Mouse (Mus musculus) limb, embryonic 12.5 days (tissue): ENCODE results near the gene Atg4b. TPM values are rescaled to one million over a fixed set of nuclear protein-coding genes. Genes with fewer than 3 reads are reported as not detected.
A peak's percentile ranks its signal among the peaks of the same experiment; 100 is the strongest.

Experiments used
- ATAC-seq: fragments of 200-750 bp; cut with Nextera tagmentation; 2 replicates; pipeline ENCODE4 v1.8.0; 2017; ENCODE audit warnings: low read depth, moderate TSS enrichment; ENCODE audit not compliant: insufficient number of reproducible peaks, insufficient read depth, low FRiP score, low TSS enrichment
- H3K27ac ChIP-seq: fragments of 300-500 bp; sonication (generic); 2 replicates; pipeline ENCODE4 v1.5.1; 2016; ENCODE audit warnings: mild to moderate bottlenecking, moderate library complexity
- H3K27me3 ChIP-seq: fragments of 300-500 bp; sonication (generic); 2 replicates; pipeline ENCODE4 v1.6.1; 2016; ENCODE audit warnings: mild to moderate bottlenecking, moderate library complexity
- H3K36me3 ChIP-seq: fragments of 300-500 bp; sonication (generic); 2 replicates; pipeline ENCODE4 v1.6.1; 2016; ENCODE audit warnings: mild to moderate bottlenecking, moderate library complexity
- H3K4me1 ChIP-seq: fragments of 300-500 bp; sonication (generic); replicated peaks from 2 replicates; pipeline ENCODE4 v1.6.1; 2016
- H3K4me2 ChIP-seq: fragments of 300-500 bp; sonication (generic); 2 replicates; pipeline ENCODE4 v1.6.1; 2016; ENCODE audit warnings: mild to moderate bottlenecking, moderate library complexity
- H3K4me3 ChIP-seq: fragments of 300-500 bp; sonication (generic); replicated peaks from 2 replicates; pipeline ENCODE4 v1.5.1; 2016; ENCODE audit warnings: mild to moderate bottlenecking
- H3K9ac ChIP-seq: fragments of 300-500 bp; sonication (generic); replicated peaks from 2 replicates; pipeline ENCODE4 v1.6.1; 2016; ENCODE audit warnings: mild to moderate bottlenecking, moderate library complexity
- H3K9me3 ChIP-seq: fragments of 300-500 bp; sonication (generic); 2 replicates; pipeline ENCODE4 v1.6.1; 2016; ENCODE audit warnings: mild to moderate bottlenecking, moderate library complexity
- WGBS: fragments of 180-500 bp; shearing (Covaris S2); methylation state at CpG from one replicate; pipeline ENCODE4 v1.1.7; 2016; 5-methylcytosine and 5-hydroxymethylcytosine counted together
- polyA plus RNA-seq: library from polyadenylated mRNA; unstranded; fragments of >200 nt; fragmentation: Nextera tagmentation; extraction: Ambion mirVana; gene quantifications from 2 replicates; pipeline ENCODE4 v1.2.1, GENCODE M21; 2016

Atg4b gene
- polyA plus RNA-seq, 1 experiment from 2014 or later = 103 TPM

DNA sequence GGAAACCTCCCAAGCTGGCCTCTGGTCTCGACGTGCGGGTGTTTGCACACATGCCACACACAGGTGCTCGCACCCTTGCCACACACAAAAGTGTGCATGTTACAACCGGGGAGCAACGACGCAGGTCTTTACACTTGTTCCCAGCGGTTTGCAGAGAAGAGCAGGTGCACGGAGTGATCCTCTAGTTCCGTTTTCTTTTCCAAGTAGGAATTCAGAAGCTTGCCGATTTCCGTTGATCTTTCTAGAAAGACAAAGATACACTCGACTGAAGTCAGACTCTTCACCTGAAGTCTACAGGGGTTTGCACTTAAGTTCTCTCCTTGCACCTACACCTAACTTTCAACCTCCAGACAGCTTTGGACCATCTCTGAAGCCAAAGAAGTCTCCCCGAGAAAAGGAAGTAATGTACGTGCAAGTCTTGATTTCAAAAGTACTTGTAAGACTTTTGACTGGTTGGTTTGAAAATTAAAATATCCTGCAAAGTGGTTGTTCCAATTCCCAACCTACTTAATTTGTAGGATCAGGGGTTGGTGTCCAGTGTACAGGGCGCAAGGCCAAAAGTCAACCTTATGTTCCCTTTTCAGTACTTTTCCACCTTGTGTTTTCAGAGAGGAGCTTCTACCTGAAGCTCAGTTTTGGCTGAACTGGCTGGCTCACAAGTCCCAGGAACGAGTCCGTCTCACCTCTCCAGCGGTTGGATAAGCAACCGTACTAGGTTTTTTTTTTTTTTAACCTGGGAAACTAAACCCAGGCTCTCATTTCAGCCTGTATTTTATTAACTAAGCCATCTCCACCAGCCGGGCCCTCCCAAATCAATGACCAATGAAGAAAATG is 49.6 kb downstream of the Atg4b start:
- Histone ChIP-seq H3K27ac (peak overlapping the region; percentile 91), H3K9ac (peak overlapping the region; percentile 78), H3K4me3 (peak overlapping the region; percentile 81), H3K27me3 (no peaks in the 10 kb centered on the region), H3K4me1 (peaks cover 29% of the 10 kb centered on the region), H3K36me3 (peaks cover 38% of the 10 kb centered on the region), H3K9me3 (no peaks in the 10 kb centered on the region), H3K4me2 (peak overlapping the region; percentile 83)
- WGBS = 75% methylated on average over 21 of the region's 21 CpGs
- no peak for ATAC-seq

DNA sequence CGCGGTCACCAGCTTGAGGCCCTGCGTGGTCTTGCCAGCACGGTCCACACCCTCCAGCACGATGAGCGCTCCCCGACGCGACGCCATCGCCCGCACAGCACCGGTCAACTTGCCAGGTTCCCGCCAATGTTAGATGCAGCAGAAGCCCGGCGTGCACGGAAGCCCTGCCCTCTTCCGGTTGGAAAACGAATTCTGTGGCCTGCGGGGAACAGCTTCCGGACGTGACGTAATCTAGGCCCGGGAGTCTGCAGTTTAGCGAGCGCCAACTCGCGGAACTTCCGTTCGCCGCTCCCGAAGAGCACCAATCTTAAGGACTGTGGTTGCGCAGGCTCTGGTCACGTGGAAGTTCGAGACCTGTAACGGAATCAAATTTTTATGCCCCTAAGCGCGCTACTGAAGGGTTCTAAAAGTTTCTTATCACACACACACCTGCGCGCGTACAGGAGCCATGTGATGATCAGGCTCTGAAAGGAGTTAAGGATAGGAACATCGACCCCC is 50.5 kb downstream of the Atg4b start, which contains the start of gene Dtymk:
Gene Dtymk, minus strand, starts transcription at position 194 of the 498 bp plus-strand sequence.
- Histone ChIP-seq H3K36me3 (peaks cover 42% of the 10 kb centered on the region), H3K27me3 (no peaks in the 10 kb centered on the region), H3K9ac (peak within 1 kb of the TSS; percentile 78), H3K4me1 (peaks cover 29% of the 10 kb centered on the region), H3K9me3 (no peaks in the 10 kb centered on the region), H3K27ac (peak within 1 kb of the TSS; percentile 91), H3K4me3 (peak within 1 kb of the TSS; percentile 81), H3K4me2 (peak within 1 kb of the TSS; percentile 83)
- ATAC-seq = peak; percentile 45
- under 1% methylated on average over 42 of the region's 42 CpGs for WGBS

DNA sequence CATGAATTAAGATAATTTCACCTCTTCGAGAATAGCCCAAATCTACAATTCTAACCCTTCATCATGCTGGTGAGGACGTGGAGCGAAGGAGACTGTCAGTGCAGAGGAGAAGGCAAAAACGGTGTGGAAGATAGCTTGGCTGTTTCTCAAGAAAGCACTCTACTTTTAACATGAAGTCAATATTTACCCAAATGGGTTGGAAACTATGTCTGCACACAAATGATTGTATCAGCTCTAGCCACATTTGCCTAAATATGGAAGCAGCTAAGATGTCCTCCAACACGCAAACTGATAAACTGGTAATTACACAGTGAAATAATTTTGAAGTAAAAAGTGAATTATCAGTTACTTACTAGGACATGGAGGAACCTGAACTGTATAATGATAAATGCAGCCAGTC is 51.5 kb downstream of the Atg4b start:
- Histone ChIP-seq H3K9me3 (no peaks in the 10 kb centered on the region), H3K4me2 (peak overlapping the region; percentile 83), H3K4me1 (peaks cover 29% of the 10 kb centered on the region), H3K27me3 (no peaks in the 10 kb centered on the region), H3K4me3 (peak overlapping the region; percentile 81), H3K9ac (no peak overlapping the region), H3K27ac (peak overlapping the region; percentile 97; the same call in 1 of the 2 replicates), H3K36me3 (peaks cover 41% of the 10 kb centered on the region)
- ATAC-seq = no peak
- WGBS = 86% methylated on average over 5 of the region's 5 CpGs

DNA sequence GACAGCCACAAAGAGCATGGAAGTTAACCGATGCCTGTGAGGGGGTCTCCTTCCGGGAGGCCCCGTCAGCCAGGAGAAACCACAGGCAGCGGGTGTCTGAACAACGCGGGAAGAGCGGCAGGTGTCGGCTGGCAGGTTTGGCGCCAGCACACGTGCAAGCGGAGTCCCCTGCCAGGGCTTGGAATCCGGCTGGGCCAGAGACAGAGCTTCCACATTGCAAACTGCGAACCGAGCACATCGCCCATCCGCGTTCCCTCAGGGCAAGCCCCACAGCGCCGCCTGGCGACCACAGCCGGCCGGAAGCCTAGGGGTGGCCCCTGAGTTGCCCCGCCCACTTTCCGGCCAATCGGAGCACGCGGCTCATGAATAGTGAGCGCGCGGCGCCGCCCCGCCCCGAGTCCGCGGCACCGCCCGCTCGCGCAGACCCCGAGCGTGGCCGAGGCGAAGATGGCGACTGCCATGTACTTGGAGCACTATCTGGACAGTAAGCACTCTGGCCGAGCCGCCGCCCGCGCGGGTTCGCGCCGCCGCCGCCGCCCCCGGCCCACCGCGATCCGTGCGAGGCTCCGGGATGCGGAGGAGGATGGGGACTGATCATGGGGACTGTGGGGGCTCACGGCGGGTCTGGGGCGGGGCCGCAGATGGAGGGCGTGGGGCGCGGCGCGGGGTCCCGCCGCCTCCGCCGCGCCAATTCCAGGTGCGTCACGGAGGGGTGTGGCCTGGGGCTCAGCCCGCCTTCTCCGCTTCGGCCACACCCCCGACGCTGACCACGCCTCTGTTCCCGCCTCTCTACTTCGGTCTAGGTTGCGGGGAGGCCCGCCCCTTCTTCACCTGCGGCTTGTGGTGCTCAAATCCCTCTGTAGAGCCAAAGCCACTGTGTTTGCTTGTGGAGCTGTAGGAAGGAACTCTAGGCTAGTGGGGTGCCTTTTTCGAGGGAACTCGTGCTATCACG is 52.5 kb downstream of the Atg4b start, which contains the start of gene Ing5:
Gene Ing5, plus strand, starts transcription at position 410 of the 952 bp plus-strand sequence.
- peak; percentile 94 for ATAC-seq
- peaks cover 41% of the 10 kb centered on the region for H3K36me3 ChIP-seq
- peak within 1 kb of the TSS; percentile 80 for H3K9ac ChIP-seq
- peak within 1 kb of the TSS; percentile 83 for H3K4me2 ChIP-seq
- H3K4me1 ChIP-seq = peaks cover 29% of the 10 kb centered on the region
- no peaks in the 10 kb centered on the region for H3K27me3 ChIP-seq
- no peaks in the 10 kb centered on the region for H3K9me3 ChIP-seq
- H3K27ac ChIP-seq = peak within 1 kb of the TSS; percentile 97
- under 1% methylated on average over 92 of the region's 94 CpGs for WGBS
- peak within 1 kb of the TSS; percentile 81 for H3K4me3 ChIP-seq

DNA sequence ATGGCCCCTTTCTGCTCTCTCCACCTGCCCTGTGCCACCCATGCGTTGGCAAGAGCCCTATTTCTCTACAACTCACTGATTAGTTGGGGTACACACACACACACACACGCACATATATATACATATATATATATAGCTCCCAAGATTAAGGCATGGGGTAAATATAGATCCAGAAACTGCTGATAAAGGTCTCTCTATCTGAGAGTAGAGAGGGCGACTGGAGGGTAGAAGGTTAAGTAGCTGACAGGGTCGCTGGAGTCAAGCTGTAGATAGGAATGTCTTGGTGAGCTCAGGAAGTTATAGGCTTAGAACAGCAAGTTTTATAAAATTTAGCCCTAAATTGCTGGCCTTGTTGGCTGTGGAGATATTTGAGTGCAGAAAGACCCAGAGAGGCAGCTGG is 53.5 kb downstream of the Atg4b start:
- H3K4me1 ChIP-seq = peaks cover 29% of the 10 kb centered on the region
- no peaks in the 10 kb centered on the region for H3K9me3 ChIP-seq
- peaks cover 39% of the 10 kb centered on the region for H3K36me3 ChIP-seq
- ATAC-seq = no peak
- 86% methylated on average over 4 of the region's 4 CpGs for WGBS
- peak overlapping the region; percentile 80; the same call in 1 of the 2 replicates for H3K9ac ChIP-seq
- H3K4me2 ChIP-seq = peak overlapping the region; percentile 83
- H3K27me3 ChIP-seq = no peaks in the 10 kb centered on the region
- peak overlapping the region; percentile 73 for H3K4me3 ChIP-seq
- no peak overlapping the region for H3K27ac ChIP-seq

DNA sequence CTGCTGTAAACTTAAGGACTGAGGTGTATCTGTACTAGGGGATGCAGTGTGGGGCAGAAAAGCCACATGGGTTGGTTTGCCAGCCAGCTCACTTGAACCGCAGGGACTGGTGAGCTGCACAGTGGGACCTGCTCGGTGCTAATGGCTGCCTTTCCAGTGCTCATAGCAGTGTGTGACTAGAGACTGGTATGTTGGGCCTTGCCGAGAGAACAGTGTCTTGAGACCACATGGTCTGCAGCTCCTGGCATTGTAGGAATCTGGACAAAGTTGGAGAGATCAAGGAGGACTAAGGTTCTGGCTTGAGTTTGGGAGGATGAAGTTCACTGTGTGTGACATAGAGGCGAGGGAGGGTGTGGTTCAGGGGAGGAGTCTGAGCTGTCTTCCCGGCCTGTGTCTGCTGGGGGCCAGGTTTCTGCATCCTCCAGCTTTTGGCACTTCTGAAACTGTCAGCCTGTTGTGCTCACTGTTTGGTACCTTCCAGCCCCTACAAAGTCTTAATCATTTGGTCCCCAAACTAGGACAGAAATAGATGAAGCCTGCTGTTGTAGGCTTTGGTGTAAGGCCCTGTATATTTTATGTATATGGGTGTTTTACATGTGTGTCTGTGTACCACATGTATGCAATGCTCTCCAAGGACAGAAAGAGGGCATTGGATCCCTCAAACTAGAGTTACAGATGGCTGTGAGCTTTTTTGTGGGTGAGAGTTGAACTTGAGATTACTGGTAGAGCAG is 54.1 kb downstream of the Atg4b start:
- peaks cover 40% of the 10 kb centered on the region for H3K36me3 ChIP-seq
- H3K9ac ChIP-seq = no peak overlapping the region
- H3K4me1 ChIP-seq = peaks cover 29% of the 10 kb centered on the region
- H3K27ac ChIP-seq = no peak overlapping the region
- WGBS = 74% methylated on average over 5 of the region's 5 CpGs
- no peaks in the 10 kb centered on the region for H3K27me3 ChIP-seq
- H3K9me3 ChIP-seq = no peaks in the 10 kb centered on the region
- peak overlapping the region; percentile 83; the same call in 1 of the 2 replicates for H3K4me2 ChIP-seq
- ATAC-seq = no peak
- no peak overlapping the region for H3K4me3 ChIP-seq

DNA sequence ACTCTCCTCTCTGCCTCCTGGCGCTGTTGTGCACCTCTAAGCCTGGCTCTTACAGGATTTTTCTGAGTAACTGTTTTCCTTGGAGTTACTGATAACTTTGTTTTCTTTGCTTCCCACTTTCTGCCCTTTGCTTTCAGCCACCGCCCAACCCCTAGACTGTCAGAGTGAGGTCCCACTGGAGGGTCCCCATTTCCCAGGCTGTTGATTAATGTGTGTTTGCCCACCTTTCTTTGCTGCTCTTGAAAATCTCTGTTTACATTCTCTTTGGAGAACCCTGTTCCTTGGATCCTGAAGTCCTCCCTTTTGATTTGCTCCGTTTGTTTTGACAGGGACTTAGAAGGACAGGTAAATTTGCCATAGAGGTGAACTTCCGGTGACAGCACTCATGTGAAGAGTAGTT is 57.6 kb downstream of the Atg4b start:
- no peak for ATAC-seq
- Histone ChIP-seq H3K4me2 (no peak overlapping the region), H3K9ac (no peak overlapping the region), H3K27me3 (no peaks in the 10 kb centered on the region), H3K36me3 (peaks cover 75% of the 10 kb centered on the region), H3K4me1 (peaks cover 15% of the 10 kb centered on the region), H3K9me3 (no peaks in the 10 kb centered on the region), H3K27ac (no peak overlapping the region), H3K4me3 (no peak overlapping the region)
- 90% methylated on average over 4 of the region's 4 CpGs for WGBS

DNA sequence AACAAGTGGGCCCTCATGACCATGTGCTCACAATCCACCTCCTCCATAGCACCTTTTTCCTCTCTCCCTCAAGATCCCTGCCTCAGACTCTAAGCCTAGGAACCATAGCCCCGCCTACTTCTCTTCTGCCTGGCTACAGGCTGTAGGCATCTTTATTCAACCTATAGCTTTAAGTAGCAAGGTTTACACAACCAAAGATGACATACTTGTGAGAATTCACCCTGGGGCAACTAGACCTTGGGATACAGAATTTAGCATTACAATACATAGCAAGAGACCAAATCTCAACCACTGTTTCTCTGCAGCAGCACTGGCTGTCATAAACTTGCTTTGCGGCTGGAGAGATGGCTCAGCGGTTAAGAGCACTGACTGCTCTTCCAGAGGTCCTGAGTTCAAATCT is 58.7 kb downstream of the Atg4b start:
- Histone ChIP-seq H3K4me3 (no peak overlapping the region), H3K9me3 (no peaks in the 10 kb centered on the region), H3K27me3 (no peaks in the 10 kb centered on the region), H3K9ac (no peak overlapping the region), H3K4me2 (no peak overlapping the region), H3K36me3 (peaks cover 86% of the 10 kb centered on the region), H3K27ac (no peak overlapping the region), H3K4me1 (peaks cover 7% of the 10 kb centered on the region; the same call in 1 of the 2 replicates)
- WGBS = 96% methylated on average over 3 of the region's 3 CpGs
- no peak for ATAC-seq

DNA sequence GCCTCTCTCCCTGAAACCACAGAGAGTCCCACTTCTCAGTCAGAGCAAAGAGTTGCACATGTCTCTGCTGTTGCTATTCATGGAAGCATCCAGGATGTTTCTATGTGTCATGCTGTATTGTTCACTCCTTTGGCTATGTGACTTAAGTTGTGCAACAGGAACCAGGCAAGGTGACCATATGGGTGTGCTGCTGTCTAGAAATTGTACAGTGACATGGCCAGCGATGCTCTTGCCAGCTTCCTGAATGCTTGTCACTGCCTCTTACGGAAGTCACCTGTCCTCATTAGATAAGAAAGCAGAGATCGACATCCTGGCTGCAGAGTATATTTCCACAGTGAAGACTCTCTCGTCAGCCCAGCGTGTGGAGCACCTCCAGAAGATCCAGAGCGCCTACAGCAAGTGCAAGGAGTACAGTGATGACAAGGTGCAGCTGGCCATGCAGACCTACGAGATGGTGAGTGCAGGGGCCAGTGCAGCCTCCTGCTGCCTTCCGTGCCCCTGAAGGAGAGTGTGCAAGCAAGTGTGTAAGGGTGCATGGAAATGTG is 60.3 kb downstream of the Atg4b start:
- Histone ChIP-seq H3K27me3 (no peaks in the 10 kb centered on the region), H3K36me3 (peaks cover 94% of the 10 kb centered on the region), H3K4me3 (no peak overlapping the region), H3K4me2 (no peak overlapping the region), H3K4me1 (no peaks in the 10 kb centered on the region), H3K27ac (no peak overlapping the region), H3K9ac (no peak overlapping the region), H3K9me3 (no peaks in the 10 kb centered on the region)
- WGBS = 94% methylated on average over 8 of the region's 8 CpGs
- no peak for ATAC-seq

DNA sequence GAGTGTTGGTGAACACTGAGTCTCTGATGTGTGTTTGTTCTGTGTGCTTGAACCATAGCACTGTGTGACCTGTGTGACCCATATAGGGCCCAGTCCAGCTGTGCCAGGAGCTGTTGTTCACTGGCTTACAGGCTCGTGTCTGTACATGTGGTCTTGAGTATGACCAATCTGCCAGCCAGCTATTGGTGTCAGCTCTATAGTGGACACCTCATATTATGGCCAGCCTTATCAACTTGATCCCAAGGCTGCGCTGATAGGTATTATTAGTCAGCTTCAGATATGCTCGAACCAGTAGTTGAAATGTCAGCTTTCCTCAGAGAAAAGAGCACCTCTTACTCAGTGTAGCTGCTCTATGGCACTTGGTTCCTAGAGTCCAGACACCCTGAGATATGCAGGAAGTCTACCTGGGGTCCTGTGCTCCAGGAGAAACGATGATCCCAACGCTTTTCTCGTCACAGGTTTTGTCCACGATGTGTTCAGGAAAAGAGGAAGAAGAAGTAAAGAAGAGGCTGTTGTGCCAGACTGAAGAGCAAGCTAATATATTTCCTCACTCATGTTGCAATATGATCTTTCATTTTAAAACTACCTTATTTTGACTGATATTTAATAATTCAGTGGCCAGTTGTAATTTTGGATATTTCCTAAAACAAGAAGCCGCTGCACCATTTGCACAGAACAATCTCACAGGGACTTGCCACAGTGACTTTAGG is 66.7 kb downstream of the Atg4b start:
- H3K36me3 ChIP-seq = peaks cover 88% of the 10 kb centered on the region
- no peaks in the 10 kb centered on the region for H3K9me3 ChIP-seq
- no peaks in the 10 kb centered on the region for H3K27me3 ChIP-seq
- no peak overlapping the region for H3K4me3 ChIP-seq
- no peak for ATAC-seq
- no peak overlapping the region for H3K27ac ChIP-seq
- H3K4me1 ChIP-seq = no peaks in the 10 kb centered on the region
- 97% methylated on average over 8 of the region's 8 CpGs for WGBS
- H3K9ac ChIP-seq = no peak overlapping the region
- no peak overlapping the region for H3K4me2 ChIP-seq
